In genomic region chr17:13914531-13914930, GRCm38 (mm10) we compare ENCODE assay signal across 13 mouse cellular contexts. TPM values are rescaled to one million over a fixed set of nuclear protein-coding genes. Genes with fewer than 3 reads are reported as not detected.
DNase-seq lines count a peak whose midpoint lies in the region; ATAC-seq and TF ChIP-seq lines count a peak whose summit lies in the region.
"Had no signal": no experiment of that assay in that cellular context is flagged by ENCODE, and none has a peak within 500 bp of the region (broad histone marks: within the 10 kb centered on the region; RNA-seq: fewer than 3 reads in every experiment).

No protein-coding gene starts in this region.

- H3K27me3 ChIP-seq in kidney, postnatal 0 days (ENCODE audit: insufficient read depth, low read length), result no peaks in the 10 kb centered on the region
- no peaks in the 10 kb centered on the region for H3K27me3 ChIP-seq in hindbrain, embryonic 14.5 days (ENCODE audit: control insufficient read depth, insufficient read depth, low read length)
- H3K27me3 ChIP-seq in midbrain, postnatal 0 days (ENCODE audit: insufficient read depth, low read length), result no peaks in the 10 kb centered on the region
- H3K27me3 ChIP-seq: embryonic facial prominence, embryonic 12.5 days had no signal

- no peak for TF ChIP-seq CTCF in gastrocnemius, adult 2 months (IDR thresholded peaks at IDR 0.05)
- TF ChIP-seq CTCF in kidney, postnatal 0 days (IDR thresholded peaks at IDR 0.05; ENCODE audit: low read depth), result no peak
- TF ChIP-seq CTCF in midbrain, postnatal 0 days (IDR thresholded peaks at IDR 0.05), result no peak

- no peaks in the 10 kb centered on the region for H3K9me3 ChIP-seq in kidney, postnatal 0 days (replicated peaks; ENCODE audit: low read length)
- no peaks in the 10 kb centered on the region for H3K9me3 ChIP-seq in hindbrain, embryonic 14.5 days (ENCODE audit: control insufficient read depth, low read length)
- no peaks in the 10 kb centered on the region for H3K9me3 ChIP-seq in midbrain, postnatal 0 days (ENCODE audit: low read length)
- H3K9me3 ChIP-seq: embryonic facial prominence, embryonic 12.5 days had no signal

- no peaks in the 10 kb centered on the region for H3K36me3 ChIP-seq in kidney, postnatal 0 days (ENCODE audit: insufficient read depth, low read length)
- no peaks in the 10 kb centered on the region for H3K36me3 ChIP-seq in hindbrain, embryonic 14.5 days (replicated peaks; ENCODE audit: control insufficient read depth, insufficient read depth)
- no peaks in the 10 kb centered on the region for H3K36me3 ChIP-seq in midbrain, postnatal 0 days (ENCODE audit: insufficient read depth, low read length)
- H3K36me3 ChIP-seq: embryonic facial prominence, embryonic 12.5 days had no signal

- 34% methylated on average over 4 of the region's 4 CpGs for WGBS in kidney, postnatal 0 days
- 76% methylated on average over 4 of the region's 4 CpGs for WGBS in hindbrain, embryonic 14.5 days
- 81% methylated on average over 4 of the region's 4 CpGs for WGBS in midbrain, postnatal 0 days

- no peak; the same call in 1 of the 2 replicates for ATAC-seq in kidney, postnatal 0 days (replicated peaks; ENCODE audit: low FRiP score, low read depth)
- ATAC-seq in hindbrain, embryonic 14.5 days (ENCODE audit: low FRiP score), result no peak
- ATAC-seq in midbrain, postnatal 0 days (ENCODE audit: low FRiP score), result no peak

- no peak for DNase-seq in gastrocnemius, adult 2 months
- no peak for DNase-seq in gastrocnemius, postnatal 14 days
- peak; percentile 85 to 95 for DNase-seq in heart, adult 9 months (ENCODE audit: low spot score in 2 of 2)
- DNase-seq in kidney, postnatal 0 days (ENCODE audit: low spot score), result peak; percentile 74
- peak; percentile 71 for DNase-seq in lung, postnatal 36 days
- DNase-seq in frontal cortex, adult 2 months (ENCODE audit: extremely low spot score in 1 of 2, low spot score in 1 of 2), result no peak
- DNase-seq in hindbrain, embryonic 14.5 days (ENCODE audit: low spot score), result no peak
- DNase-seq in midbrain, postnatal 0 days (ENCODE audit: low spot score), result no peak

- H3K9ac ChIP-seq in kidney, postnatal 0 days (ENCODE audit: low read depth, low read length), result no peak overlapping the region
- no peak overlapping the region for H3K9ac ChIP-seq in hindbrain, embryonic 14.5 days
- no peak overlapping the region for H3K9ac ChIP-seq in midbrain, postnatal 0 days (replicated peaks; ENCODE audit: low read length, poor library complexity, severe bottlenecking)
- H3K9ac ChIP-seq: embryonic facial prominence, embryonic 12.5 days had no signal

- H3K4me2 ChIP-seq in kidney, postnatal 0 days (ENCODE audit: low read length), result no peak overlapping the region
- no peak overlapping the region for H3K4me2 ChIP-seq in hindbrain, embryonic 14.5 days (replicated peaks)
- no peak overlapping the region for H3K4me2 ChIP-seq in midbrain, postnatal 0 days (ENCODE audit: low read depth, low read length, poor library complexity, severe bottlenecking)
- H3K4me2 ChIP-seq: embryonic facial prominence, embryonic 12.5 days had no signal

- no peaks in the 10 kb centered on the region for H3K4me1 ChIP-seq in kidney, postnatal 0 days (replicated peaks; ENCODE audit: insufficient read depth, low read length)
- no peaks in the 10 kb centered on the region for H3K4me1 ChIP-seq in hindbrain, embryonic 14.5 days (replicated peaks; ENCODE audit: control insufficient read depth, insufficient read depth, low read length)
- no peaks in the 10 kb centered on the region for H3K4me1 ChIP-seq in midbrain, postnatal 0 days (ENCODE audit: insufficient read depth, low read length)

- no peak overlapping the region for H3K4me3 ChIP-seq in gastrocnemius, adult 2 months
- H3K4me3 ChIP-seq in kidney, postnatal 0 days (replicated peaks; ENCODE audit: low read depth, low read length), result no peak overlapping the region
- no peak overlapping the region for H3K4me3 ChIP-seq in hindbrain, embryonic 14.5 days (replicated peaks; ENCODE audit: low read length)
- no peak overlapping the region for H3K4me3 ChIP-seq in midbrain, postnatal 0 days (ENCODE audit: low read depth, low read length)
- H3K4me3 ChIP-seq: embryonic facial prominence, embryonic 12.5 days had no signal

- intact Hi-C loops in gastrocnemius, adult 2 months (cut with DNase I), result no loop called here
- intact Hi-C loops in gastrocnemius, postnatal 14 days (cut with DNase I; ENCODE audit: low total_unique reads), result no loop called here

- H3K27ac ChIP-seq in gastrocnemius, adult 2 months, result peak overlapping the region; percentile 83
- H3K27ac ChIP-seq in kidney, postnatal 0 days, result no peak overlapping the region
- no peak overlapping the region for H3K27ac ChIP-seq in hindbrain, embryonic 14.5 days
- H3K27ac ChIP-seq in midbrain, postnatal 0 days (ENCODE audit: low read depth, low read length), result no peak overlapping the region
- H3K27ac ChIP-seq: embryonic facial prominence, embryonic 12.5 days; macrophage had no signal

RNA-seq across cellular contexts. Expression of gene Gm7168, which starts 33.6 kb away (rescaled TPM):
- total RNA-seq in gastrocnemius, adult 2 months (2021), result not detected
- total RNA-seq in gastrocnemius, postnatal 14 days (2021), result not detected
- not detected in 2 replicates for polyA plus RNA-seq in kidney, postnatal 0 days (2015; fragmentation: Nextera tagmentation; extraction: Ambion mirVana)
- 0.06 TPM in 1 of 2 replicates, not detected in the other for polyA plus RNA-seq in frontal cortex, adult 2 months (2012; rRNA removed)
- polyA plus RNA-seq in hindbrain, embryonic 14.5 days (2014; fragmentation: Nextera tagmentation; extraction: Ambion mirVana), result not detected in 2 replicates
- total RNA-seq in midbrain, postnatal 0 days (2014; rRNA removed), result 0.60 TPM in 1 of 2 replicates, not detected in the other
- polyA plus RNA-seq in midbrain, postnatal 0 days (2015; fragmentation: Nextera tagmentation; extraction: Ambion mirVana), result not detected in 2 replicates
- total RNA-seq: granulocyte monocyte progenitor cell, adult 5-6 weeks; layer of hippocampus, postnatal 14 days had no signal
- polyA plus RNA-seq: embryonic facial prominence, embryonic 12.5 days; macrophage; neural tube, embryonic 14.5 days had no signal

Comparison
In these comparisons a context has a peak if more than half of its experiments do, and no peak if none do; other contexts are left out.
1. DNase-seq: peak in heart, adult 9 months (2 of 2), kidney, postnatal 0 days (single experiment) and lung, postnatal 36 days (single experiment); none in gastrocnemius, adult 2 months (single experiment), gastrocnemius, postnatal 14 days (single experiment), frontal cortex, adult 2 months (0 of 2), hindbrain, embryonic 14.5 days (single experiment) and midbrain, postnatal 0 days (single experiment).